Mouse (Mus musculus) lung, embryonic 16.5 days (tissue): ENCODE results near the gene Sparc. TPM values are rescaled to one million over a fixed set of nuclear protein-coding genes. Genes with fewer than 3 reads are reported as not detected.

Source experiments
- ATAC-seq: fragments of 200-750 bp; cut with Nextera tagmentation; 2 replicates; pipeline ENCODE4 v1.8.0; 2017; ENCODE audit warnings: low read depth, mild to moderate bottlenecking, moderate library complexity
- H3K27ac ChIP-seq: fragments of 300-500 bp; sonication (generic); 2 replicates; pipeline ENCODE4 v1.5.1; 2014; ENCODE audit warnings: mild to moderate bottlenecking, control low read depth, low read length
- H3K27me3 ChIP-seq: fragments of 300-500 bp; sonication (generic); 2 replicates; pipeline ENCODE4 v1.6.1; 2014; ENCODE audit warnings: low read depth, low read length, mixed read lengths; ENCODE audit not compliant: control insufficient read depth, insufficient read depth
- H3K36me3 ChIP-seq: fragments of 300-500 bp; sonication (generic); 2 replicates; pipeline ENCODE4 v1.6.1; 2014; ENCODE audit warnings: low read length; ENCODE audit not compliant: control insufficient read depth, insufficient read depth
- H3K4me1 ChIP-seq: fragments of 300-500 bp; sonication (generic); replicated peaks from 2 replicates; pipeline ENCODE4 v1.6.1; 2014; ENCODE audit warnings: low read length, mixed read lengths; ENCODE audit not compliant: control insufficient read depth, insufficient read depth
- H3K4me2 ChIP-seq: fragments of 300-500 bp; sonication (generic); 2 replicates; pipeline ENCODE4 v1.6.1; 2014; ENCODE audit warnings: low read depth, low read length, control low read depth
- H3K4me3 ChIP-seq: fragments of 300-500 bp; sonication (generic); 2 replicates; pipeline ENCODE4 v1.5.1; 2014; ENCODE audit warnings: mild to moderate bottlenecking, low read length, control low read depth
- H3K9ac ChIP-seq: fragments of 300-500 bp; sonication (generic); 2 replicates; pipeline ENCODE4 v1.6.1; 2014; ENCODE audit warnings: low read length, control low read depth
- H3K9me3 ChIP-seq: fragments of 300-500 bp; sonication (generic); 2 replicates; pipeline ENCODE4 v1.6.1; 2016; ENCODE audit warnings: low read length; ENCODE audit not compliant: control insufficient read depth
- WGBS: fragments of 180-500 bp; shearing (Covaris S2); extraction: QIAGEN DNeasy Blood & Tissue Kit; methylation state at CpG from one replicate; pipeline ENCODE4 v1.1.7; 2014; 5-methylcytosine and 5-hydroxymethylcytosine counted together
- polyA plus RNA-seq: library from polyadenylated mRNA; unstranded; fragments of >200 nt; fragmentation: Nextera tagmentation; extraction: Ambion mirVana; gene quantifications from 2 replicates; pipeline ENCODE4 v1.2.1, GENCODE M21; 2015

Sparc gene
- polyA plus RNA-seq, 1 experiment from 2014 or later, result 2,256 TPM

DNA sequence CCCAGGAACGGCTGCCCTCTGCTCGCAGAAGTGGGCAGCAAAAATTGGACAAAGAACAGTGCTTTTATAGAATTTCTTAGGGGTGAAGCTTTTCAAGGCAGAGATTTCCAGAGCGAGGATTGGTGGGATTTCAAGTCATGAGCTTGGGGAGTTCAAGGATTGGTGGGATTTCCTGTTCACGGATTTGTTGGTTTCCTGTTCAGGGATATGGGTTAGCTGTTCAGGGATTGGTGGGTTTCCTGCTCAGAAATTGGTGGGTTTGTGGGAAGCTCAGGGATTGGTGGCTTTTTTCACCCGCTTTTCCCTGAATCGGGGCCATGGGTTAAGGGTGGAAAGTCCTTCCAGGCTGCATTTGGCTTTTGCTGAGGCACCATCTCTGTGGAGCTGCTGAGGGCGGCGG is 35.4 kb downstream of the Sparc start:
- H3K27ac ChIP-seq, result no peak overlapping the region
- WGBS, result 56% methylated on average over 8 of the region's 8 CpGs
- no peak overlapping the region for H3K4me2 ChIP-seq
- ATAC-seq, result no peak
- H3K4me3 ChIP-seq, result no peak overlapping the region
- peaks cover 3% of the 10 kb centered on the region; the same call in 1 of the 2 replicates for H3K4me1 ChIP-seq
- no peaks in the 10 kb centered on the region for H3K9me3 ChIP-seq
- no peaks in the 10 kb centered on the region for H3K27me3 ChIP-seq
- no peaks in the 10 kb centered on the region for H3K36me3 ChIP-seq
- no peak overlapping the region for H3K9ac ChIP-seq

DNA sequence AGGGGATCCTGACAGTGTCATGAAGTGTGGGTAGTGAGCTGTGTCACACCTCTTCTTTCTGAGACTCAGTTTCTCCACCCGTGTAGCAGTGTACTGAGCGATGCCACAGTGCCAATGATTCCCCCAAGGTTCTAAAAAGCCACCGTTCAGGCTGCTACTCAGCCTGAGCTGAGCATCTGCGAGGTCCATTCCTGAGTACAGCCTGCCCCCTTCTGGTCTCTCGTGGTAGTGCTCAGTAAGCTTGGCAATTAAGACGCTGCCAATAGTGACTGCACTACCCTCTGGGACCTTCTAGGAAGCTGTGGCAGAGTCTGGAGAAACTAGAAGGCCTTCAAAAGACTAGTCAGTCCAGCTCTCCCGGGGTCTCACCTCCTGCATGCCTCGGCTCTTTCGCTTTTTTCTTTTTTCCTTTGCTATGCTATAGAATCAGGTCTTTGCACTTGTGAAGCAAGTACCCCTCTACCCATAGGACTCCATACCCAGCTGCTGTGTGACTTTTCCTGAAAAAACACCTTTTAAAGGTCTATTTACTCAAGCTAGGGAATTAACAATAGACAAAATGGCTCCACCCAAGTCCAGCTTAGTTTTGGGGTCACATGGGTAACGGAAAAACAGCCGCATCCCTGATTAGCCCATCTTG is 36.4 kb downstream of the Sparc start:
- Histone ChIP-seq H3K4me1 (peaks cover 6% of the 10 kb centered on the region; the same call in 1 of the 2 replicates), H3K27me3 (no peaks in the 10 kb centered on the region), H3K36me3 (no peaks in the 10 kb centered on the region), H3K4me3 (no peak overlapping the region), H3K4me2 (no peak overlapping the region), H3K9me3 (no peaks in the 10 kb centered on the region), H3K9ac (no peak overlapping the region), H3K27ac (no peak overlapping the region)
- ATAC-seq, result peak; percentile 84
- WGBS, result 12% methylated on average over 11 of the region's 11 CpGs

GRCm38 (mm10) chr11:55383463-55384045 is 39.4 kb downstream of the Sparc start:
- no peaks in the 10 kb centered on the region for H3K36me3 ChIP-seq
- H3K4me3 ChIP-seq, result no peak overlapping the region
- H3K4me2 ChIP-seq, result no peak overlapping the region
- no peak overlapping the region for H3K9ac ChIP-seq
- ATAC-seq, result no peak
- H3K27me3 ChIP-seq, result no peaks in the 10 kb centered on the region
- WGBS, result 21% methylated on average over 6 of the region's 6 CpGs
- no peaks in the 10 kb centered on the region for H3K9me3 ChIP-seq
- peak overlapping the region; percentile 2; the same call in 1 of the 2 replicates for H3K27ac ChIP-seq
- peaks cover 16% of the 10 kb centered on the region for H3K4me1 ChIP-seq

DNA sequence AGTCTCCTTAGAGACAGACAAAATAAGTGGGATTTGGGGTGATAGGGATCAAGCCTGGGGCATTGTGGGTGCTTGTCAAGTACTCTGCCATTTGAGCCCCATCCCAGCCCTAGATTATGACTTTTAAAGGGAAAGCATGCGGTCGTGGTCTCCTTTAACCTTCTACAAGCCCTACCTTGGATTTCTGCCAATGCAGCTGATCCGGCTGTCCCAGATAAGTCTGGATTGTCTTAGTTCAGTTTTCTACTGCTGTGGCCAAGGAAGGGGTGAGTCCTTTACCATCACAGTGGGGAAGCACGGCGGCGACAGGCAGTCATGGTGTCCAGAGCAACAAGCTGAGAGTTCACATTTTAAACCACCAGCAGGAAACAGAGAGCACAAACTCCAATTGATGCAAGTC is 42.1 kb downstream of the Sparc start:
- H3K27me3 ChIP-seq, result no peaks in the 10 kb centered on the region
- H3K9ac ChIP-seq, result peak overlapping the region; percentile 31; the same call in 1 of the 2 replicates
- H3K27ac ChIP-seq, result 0 out of 2 replicates have a peak overlapping the region, but pooled peaks have one; percentile 20
- 22% methylated on average over 6 of the region's 6 CpGs for WGBS
- no peak overlapping the region for H3K4me2 ChIP-seq
- ATAC-seq, result no peak
- H3K9me3 ChIP-seq, result no peaks in the 10 kb centered on the region
- H3K4me3 ChIP-seq, result no peak overlapping the region
- H3K36me3 ChIP-seq, result no peaks in the 10 kb centered on the region
- H3K4me1 ChIP-seq, result peaks cover 21% of the 10 kb centered on the region

DNA sequence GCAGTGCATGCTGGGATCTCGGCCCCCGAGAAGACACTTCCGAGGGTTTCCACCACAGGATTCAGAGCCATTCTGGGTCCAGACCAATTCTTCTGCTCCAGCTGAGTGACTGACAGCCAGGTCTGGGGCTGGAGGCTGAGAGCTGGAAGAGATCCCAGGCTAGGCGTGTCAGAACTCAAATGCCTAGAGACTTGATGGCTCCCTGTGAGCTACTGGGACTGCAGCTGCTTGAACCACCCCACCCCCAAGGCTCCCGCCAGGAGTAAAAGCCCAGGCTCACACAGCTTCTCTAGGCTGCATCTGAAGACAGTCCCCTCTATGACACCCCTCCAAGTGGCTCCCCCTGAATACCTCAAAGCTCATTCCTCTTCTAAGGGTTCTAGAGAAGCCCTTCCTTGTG is 44.6 kb downstream of the Sparc start:
- H3K27ac ChIP-seq, result peak overlapping the region; percentile 58

DNA sequence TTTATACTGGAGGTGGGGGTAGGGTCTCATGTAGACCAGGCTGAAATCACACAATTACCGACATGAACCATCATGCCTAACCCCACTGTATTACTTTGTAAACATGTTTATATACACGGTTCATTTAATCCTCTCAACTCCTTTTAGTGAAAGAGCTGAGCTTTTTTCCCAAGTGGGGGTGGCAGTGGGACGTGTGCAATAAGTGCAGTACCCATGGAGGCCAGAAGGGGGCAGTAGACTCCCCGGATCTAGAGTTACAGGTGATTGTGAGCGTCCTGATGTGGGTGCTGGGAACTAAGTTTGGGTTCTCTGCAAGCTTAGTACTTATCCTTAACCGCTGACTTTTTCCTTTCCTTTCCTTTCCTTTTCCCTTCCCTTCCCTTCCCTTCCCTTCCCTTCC is 49.1 kb downstream of the Sparc start:
- no peaks in the 10 kb centered on the region for H3K36me3 ChIP-seq
- H3K4me1 ChIP-seq, result peaks cover 7% of the 10 kb centered on the region
- no peak overlapping the region for H3K27ac ChIP-seq
- no peak for ATAC-seq
- no peak overlapping the region for H3K4me2 ChIP-seq
- 55% methylated on average over 6 of the region's 6 CpGs for WGBS
- no peak overlapping the region for H3K4me3 ChIP-seq
- no peaks in the 10 kb centered on the region for H3K9me3 ChIP-seq
- no peak overlapping the region for H3K9ac ChIP-seq
- H3K27me3 ChIP-seq, result no peaks in the 10 kb centered on the region

More for the DNA sequence above, 44.6 kb downstream of the Sparc start:
- Histone ChIP-seq H3K4me3 (no peak overlapping the region), H3K9ac (0 out of 2 replicates have a peak overlapping the region, but pooled peaks have one; percentile 48), H3K27me3 (no peaks in the 10 kb centered on the region), H3K4me2 (no peak overlapping the region), H3K9me3 (no peaks in the 10 kb centered on the region), H3K36me3 (no peaks in the 10 kb centered on the region), H3K4me1 (peaks cover 21% of the 10 kb centered on the region)
- whole genome bisulfite sequencing, result 19% methylated on average over 5 of the region's 5 CpGs
- peak; percentile 93 for ATAC-seq

DNA sequence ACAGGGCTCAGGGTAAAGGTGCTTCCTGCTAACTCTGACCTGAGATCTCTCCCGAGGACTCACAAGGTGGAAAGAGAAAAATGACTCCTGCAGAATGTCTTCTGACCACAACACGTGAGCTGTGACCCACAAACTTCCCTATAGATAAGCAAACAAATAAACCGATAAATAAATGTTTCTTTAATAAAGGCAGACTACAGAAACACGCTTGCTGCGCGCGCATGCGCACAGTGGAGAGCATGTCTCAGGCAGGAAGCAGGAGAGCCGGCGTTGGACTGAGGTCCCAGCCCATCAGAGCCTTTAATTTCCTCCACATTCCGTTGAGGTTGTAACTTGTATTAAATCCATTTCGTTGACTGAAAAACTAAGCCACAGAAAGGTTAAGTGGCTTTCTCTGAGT is 49.6 kb downstream of the Sparc start:
- Histone ChIP-seq H3K27me3 (no peaks in the 10 kb centered on the region), H3K9ac (no peak overlapping the region), H3K4me3 (no peak overlapping the region), H3K9me3 (no peaks in the 10 kb centered on the region), H3K4me2 (no peak overlapping the region), H3K4me1 (peaks cover 4% of the 10 kb centered on the region), H3K36me3 (no peaks in the 10 kb centered on the region), H3K27ac (no peak overlapping the region)
- no peak for ATAC-seq
- 74% methylated on average over 12 of the region's 12 CpGs for WGBS

DNA sequence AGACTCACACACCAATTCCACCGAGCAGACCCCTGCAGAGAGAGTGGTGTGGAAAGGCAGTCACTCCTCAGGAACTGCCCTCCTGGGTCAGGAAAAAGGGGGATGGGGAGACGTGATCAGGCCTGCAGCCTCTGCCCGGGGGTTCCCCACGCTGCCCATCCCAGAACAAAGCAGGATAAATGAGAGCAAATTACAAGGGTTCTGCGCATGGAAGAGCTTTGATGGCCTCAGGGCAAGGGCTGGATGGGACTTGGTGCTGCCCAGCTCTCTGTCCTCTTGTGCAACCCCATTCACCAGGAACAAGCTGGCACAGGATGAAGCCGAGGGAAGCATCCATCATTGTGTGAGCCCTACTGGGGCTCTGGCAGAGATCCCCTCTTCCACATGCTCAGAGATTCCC is 51.0 kb downstream of the Sparc start:
- Histone ChIP-seq H3K27ac (no peak overlapping the region), H3K4me3 (no peak overlapping the region), H3K4me2 (no peak overlapping the region), H3K36me3 (no peaks in the 10 kb centered on the region), H3K9me3 (no peaks in the 10 kb centered on the region), H3K9ac (no peak overlapping the region), H3K27me3 (no peaks in the 10 kb centered on the region), H3K4me1 (no peaks in the 10 kb centered on the region)
- WGBS, result 58% methylated on average over 6 of the region's 6 CpGs
- no peak for ATAC-seq

DNA sequence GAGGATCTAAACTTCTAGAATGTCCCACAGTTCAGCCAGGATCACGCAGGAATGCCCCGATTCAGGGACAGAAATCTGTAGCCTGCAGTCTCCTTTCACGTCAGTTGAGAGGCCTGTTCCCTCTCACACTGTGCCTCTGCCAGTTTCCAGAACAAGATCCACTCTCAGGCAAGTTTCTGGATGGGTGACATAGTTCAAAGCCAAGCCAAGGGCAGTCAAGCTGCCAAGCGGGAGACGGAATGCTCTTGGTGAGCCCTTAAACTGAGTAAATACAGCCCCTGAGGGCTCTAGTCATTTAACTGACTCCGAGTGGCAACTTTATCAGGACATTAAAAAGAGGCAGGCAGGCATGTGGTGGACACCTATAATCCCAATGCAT is 53.9 kb downstream of the Sparc start:
- Histone ChIP-seq H3K27ac (peak overlapping the region; percentile 95), H3K4me3 (no peak overlapping the region), H3K9ac (no peak overlapping the region), H3K27me3 (no peaks in the 10 kb centered on the region), H3K36me3 (no peaks in the 10 kb centered on the region), H3K4me1 (peaks cover 3% of the 10 kb centered on the region; the same call in 1 of the 2 replicates), H3K4me2 (no peak overlapping the region; the same call in 1 of the 2 replicates), H3K9me3 (no peaks in the 10 kb centered on the region)
- ATAC-seq, result peak; percentile 90
- WGBS, result 43% methylated on average over 6 of the region's 6 CpGs
